Mouse (Mus musculus): ENCODE data around the gene Rpa1.
A peak's percentile ranks its signal among the peaks of the same experiment; 100 is the strongest.

Rpa1 gene

GRCm38 (mm10) chr11:75262181-75262580 is 85.9 kb downstream of the Rpa1 start:
- DNase-seq (ENCODE audit: low spot score) = no peak

DNA sequence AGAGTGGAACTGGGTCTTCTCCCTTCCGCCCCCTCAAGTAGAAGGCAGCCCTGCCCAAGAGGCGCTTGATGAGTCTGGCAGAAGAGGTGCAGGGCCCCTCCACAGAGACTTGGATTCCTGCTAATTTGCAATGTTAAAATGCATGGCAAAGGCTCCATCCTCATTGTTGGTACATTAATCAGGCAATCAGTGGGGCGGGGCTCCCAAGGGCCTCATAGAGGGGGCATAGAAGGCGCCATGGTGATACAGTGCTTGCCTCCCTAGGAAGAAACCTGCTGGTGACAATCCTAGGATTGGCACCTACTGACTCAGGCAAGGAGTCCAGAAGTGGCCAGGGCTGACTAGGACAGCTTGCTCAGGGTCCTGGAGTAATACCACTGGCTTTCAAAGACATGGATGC is 86.4 kb downstream of the Rpa1 start:
- DNase-seq (ENCODE audit: low spot score) = no peak

- DNase-seq (ENCODE audit: low spot score) = no peak
Measured at GRCm38 (mm10) chr11:75261016-75261415, 87.1 kb downstream of the Rpa1 start.

- peak; percentile 68 for DNase-seq (ENCODE audit: low spot score)
Measured at GRCm38 (mm10) chr11:75259996-75260561, 88.0 kb downstream of the Rpa1 start.

- peak; percentile 42 for DNase-seq (ENCODE audit: low spot score)
Measured at GRCm38 (mm10) chr11:75259416-75259815, 88.7 kb downstream of the Rpa1 start.

DNA sequence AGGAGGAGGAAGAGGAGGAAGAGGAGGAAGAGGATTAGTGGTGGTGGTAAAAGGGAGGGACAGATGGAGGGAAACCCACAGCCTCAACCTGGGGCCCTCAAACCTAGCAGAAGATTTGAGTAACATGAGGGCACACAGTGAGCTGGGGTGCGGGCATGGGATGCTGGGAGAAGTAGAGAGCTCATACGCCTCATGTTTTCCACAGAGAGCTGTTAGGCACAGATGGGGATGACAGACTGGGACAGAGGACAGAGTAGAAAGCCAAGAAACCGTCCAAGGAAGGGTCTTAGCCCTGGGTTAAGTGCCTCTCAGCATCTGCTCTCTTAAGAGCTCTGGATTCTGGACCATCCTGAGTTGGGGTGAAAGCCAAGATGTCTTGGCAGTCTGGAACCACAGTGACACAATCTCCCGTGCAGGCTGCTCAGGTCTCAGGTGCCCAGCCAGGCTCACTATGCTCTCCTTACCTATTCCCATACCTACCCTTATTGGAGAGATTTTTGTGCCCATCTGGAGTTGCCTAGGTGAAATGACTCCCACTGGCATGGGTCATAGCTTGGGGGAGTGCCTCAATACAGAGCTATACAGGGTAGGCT is 91.0 kb downstream of the Rpa1 start:
- DNase-seq (ENCODE audit: low spot score) = no peak

DNA sequence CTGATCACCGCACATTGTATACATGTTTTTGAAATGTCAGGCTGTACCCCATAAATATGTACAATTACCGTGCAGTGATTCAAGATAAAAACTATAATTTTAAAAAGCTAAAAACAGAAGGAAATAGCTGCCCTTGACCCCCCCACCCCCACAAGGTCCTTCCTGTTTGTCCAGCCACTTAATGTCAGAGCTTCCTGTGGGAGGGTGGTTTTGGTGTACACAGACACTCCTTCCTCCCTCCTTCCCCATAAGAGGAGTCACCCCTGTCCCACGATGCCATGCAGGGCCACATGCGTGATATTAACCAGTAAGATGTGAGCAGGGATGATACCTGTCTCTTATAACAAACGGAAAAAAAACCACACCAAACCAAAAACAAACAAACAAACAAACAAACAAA is 92.8 kb downstream of the Rpa1 start:
- no peak for DNase-seq (ENCODE audit: low spot score)

DNA sequence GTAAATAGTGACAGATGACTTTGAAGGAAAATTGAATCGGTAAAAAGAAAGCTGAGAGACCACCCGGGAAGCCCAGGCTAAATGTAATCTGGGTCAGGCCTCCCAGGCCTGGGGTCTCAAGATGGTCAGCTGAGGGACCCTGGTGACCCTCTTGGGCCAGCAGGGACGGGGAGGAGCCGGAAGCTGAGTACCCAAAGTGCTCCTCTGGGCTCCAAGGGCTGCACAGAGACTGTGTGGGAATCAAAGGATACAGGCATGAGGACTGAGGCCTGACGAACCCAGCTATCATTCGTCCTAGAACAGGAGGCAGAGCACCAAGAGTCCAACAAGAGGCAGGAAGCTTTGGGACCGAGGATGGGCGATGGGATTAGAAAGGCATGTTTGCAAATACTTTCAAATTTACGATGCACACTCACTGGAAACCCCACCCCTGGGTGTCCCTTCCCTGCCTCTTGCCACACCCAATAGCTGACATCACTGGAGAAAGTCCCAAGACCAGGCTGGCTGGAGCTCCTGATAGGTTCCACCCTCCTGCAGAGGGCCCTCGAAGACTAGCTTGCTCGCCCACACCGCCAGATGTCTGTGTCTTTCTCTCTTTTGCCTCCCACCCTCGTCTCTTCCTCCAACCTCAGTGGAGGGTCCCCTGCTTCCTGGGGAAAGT is 93.7 kb downstream of the Rpa1 start:
- DNase-seq (ENCODE audit: low spot score) = no peak

DNA sequence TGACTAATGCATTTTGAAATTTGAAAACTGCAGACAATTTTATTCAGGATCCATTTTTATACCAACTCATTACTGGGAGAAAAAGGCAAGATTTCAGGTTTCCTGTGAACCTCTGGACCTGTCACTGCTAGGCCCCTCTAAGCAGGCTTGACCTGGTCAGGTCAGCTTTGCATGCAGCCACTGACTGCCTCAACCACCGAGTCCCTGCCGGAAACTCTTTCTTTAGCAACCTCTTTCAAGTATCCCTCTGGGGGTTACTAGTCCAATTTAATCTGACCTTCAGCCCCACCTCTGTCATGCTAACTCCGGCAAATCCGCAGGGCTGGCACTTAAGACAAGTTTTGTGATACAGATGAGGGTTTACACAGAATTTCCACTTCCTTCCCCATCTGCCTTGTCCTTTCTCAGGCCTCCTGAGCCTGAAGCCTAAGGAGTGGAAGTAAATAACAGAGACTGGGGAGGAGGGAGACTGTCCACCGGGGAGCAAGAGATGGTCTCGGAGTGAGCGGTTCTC is 96.5 kb downstream of the Rpa1 start:
- DNase-seq (ENCODE audit: low spot score) = no peak

DNA sequence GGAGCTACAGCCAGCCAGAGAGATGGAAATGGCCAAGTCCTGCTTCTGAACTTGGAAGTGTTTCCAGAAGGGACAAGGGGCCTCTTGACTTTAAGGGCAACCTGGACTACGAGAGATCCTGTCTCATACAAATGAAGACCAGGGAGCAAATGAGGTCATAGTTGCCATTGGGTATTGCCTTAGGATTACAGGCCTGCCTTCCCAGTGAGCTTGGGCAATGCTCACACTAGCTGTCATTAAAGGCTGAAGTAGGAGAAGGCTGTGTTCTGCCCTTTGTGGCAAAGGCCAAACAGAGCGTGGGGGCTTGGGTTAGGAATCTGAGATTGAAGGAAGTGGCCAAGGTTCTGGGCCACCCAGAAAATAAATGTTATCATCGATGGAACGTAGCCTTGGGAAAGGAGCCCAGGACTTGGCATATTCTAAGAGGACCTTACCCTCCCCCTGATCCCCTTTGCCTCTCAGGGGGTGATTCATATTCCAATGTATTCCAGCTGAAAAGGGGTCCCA is 97.1 kb downstream of the Rpa1 start:
- no peak for DNase-seq (ENCODE audit: low spot score)

DNA sequence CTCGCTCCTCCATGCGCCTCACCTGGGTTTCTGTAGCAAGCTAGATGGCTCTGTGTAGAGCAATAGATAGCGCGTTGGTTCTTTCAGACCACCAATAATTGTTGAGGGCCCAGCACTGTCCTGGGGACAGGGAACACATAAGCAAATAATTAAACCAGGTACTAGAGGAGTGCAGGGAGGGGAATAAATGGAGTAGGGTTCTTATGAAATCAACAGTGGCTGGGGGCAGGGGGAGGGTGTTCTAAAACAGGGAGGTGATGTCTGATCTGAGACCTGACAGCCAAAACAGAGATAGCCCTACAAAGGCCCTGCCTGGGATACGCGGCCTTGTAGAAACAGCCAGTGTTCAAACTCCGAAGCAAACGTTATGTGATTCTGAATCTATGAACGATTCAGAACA is 98.5 kb downstream of the Rpa1 start:
- no peak for DNase-seq (ENCODE audit: low spot score)

All from MN1 (cell line).